Mouse (Mus musculus) neural tube, embryonic 11.5 days (tissue): ENCODE data around the gene D630003M21Rik. TPM values are rescaled to one million over a fixed set of nuclear protein-coding genes. Genes with fewer than 3 reads are reported as not detected.

Experiments used
- ATAC-seq: fragments of 200-750 bp; cut with Nextera tagmentation; 2 replicates; pipeline ENCODE4 v1.8.0; 2017; ENCODE audit warnings: moderate number of reproducible peaks, mild to moderate bottlenecking, moderate TSS enrichment, moderate library complexity; ENCODE audit not compliant: insufficient read depth, low FRiP score, low TSS enrichment
- DNase-seq: peaks from one replicate; pipeline ENCODE4 v3.0.0-alpha.2; 2015; ENCODE audit warnings: low spot score
- H3K27ac ChIP-seq: fragments of 300-500 bp; sonication (generic); 2 replicates; pipeline ENCODE4 v1.5.1; 2014; ENCODE audit warnings: low read depth, mild to moderate bottlenecking, low read length
- H3K27me3 ChIP-seq: fragments of 300-500 bp; sonication (generic); 2 replicates; pipeline ENCODE4 v1.6.1; 2014; ENCODE audit warnings: mild to moderate bottlenecking, low read length, mixed read lengths; ENCODE audit not compliant: control insufficient read depth, insufficient read depth
- H3K36me3 ChIP-seq: fragments of 300-500 bp; sonication (generic); 2 replicates; pipeline ENCODE4 v1.6.1; 2014; ENCODE audit warnings: mild to moderate bottlenecking, low read length, moderate library complexity, mixed read lengths; ENCODE audit not compliant: control insufficient read depth, insufficient read depth
- H3K4me1 ChIP-seq: fragments of 300-500 bp; sonication (generic); 2 replicates; pipeline ENCODE4 v1.6.1; 2014; ENCODE audit warnings: low read length, mixed read lengths; ENCODE audit not compliant: control insufficient read depth, insufficient read depth
- H3K4me2 ChIP-seq: fragments of 300-500 bp; sonication (generic); 2 replicates; pipeline ENCODE4 v1.6.1; 2014; ENCODE audit warnings: low read depth, mild to moderate bottlenecking, moderate library complexity
- H3K4me3 ChIP-seq: fragments of 300-500 bp; sonication (generic); 2 replicates; pipeline ENCODE4 v1.5.1; 2014; ENCODE audit warnings: low read depth, low read length
- H3K9ac ChIP-seq: fragments of 300-500 bp; sonication (generic); 2 replicates; pipeline ENCODE4 v1.6.1; 2014; ENCODE audit warnings: mild to moderate bottlenecking, low read length
- H3K9me3 ChIP-seq: fragments of 300-500 bp; sonication (generic); 2 replicates; pipeline ENCODE4 v1.6.1; 2016; ENCODE audit warnings: low read length; ENCODE audit not compliant: control insufficient read depth
- WGBS: fragments of 180-500 bp; shearing (Covaris S2); extraction: QIAGEN DNeasy Blood & Tissue Kit; methylation state at CpG from one replicate; pipeline ENCODE4 v1.1.7; 2014; 5-methylcytosine and 5-hydroxymethylcytosine counted together
- polyA plus RNA-seq: library from polyadenylated mRNA; unstranded; fragments of >200 nt; fragmentation: Nextera tagmentation; extraction: Ambion mirVana; gene quantifications from 2 replicates; pipeline ENCODE4 v1.2.1, GENCODE M21; 2014

Gene D630003M21Rik
- polyA plus RNA-seq, 1 experiment from 2014 or later = 3.6 TPM

DNA sequence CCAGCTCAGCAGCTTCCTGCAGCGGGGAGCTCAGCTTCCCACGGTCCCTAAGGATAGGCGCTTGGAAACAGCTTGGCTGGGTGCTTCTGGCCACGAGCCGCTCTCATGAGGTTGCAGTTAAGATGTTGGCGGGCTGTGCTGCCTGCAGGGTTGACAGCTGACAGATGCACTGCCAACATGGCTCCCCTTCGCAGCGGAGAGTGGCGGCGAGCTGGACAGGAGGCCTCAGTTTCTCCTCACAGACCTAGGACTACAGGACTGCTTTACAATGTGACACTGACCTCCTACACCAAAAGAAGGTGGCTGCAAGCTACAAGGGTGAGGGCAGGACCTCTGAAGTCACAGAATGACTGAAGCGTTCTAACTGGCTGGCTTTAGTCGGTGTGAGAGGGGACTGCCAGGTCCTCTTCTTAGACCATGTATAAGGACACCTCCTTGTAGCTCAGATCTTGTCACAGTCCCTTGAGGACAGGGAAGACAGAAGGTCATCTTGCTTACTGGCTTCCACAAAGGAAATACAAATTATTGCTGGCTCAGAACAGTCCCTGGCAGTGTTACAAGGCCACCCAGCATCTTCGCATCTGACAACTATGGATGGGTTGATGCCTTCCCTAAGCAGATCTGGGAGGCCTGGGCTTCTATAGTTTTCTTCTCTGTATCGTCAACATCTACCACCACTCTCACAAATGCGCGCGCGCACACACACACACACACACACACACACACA, 13.3 kb upstream of the D630003M21Rik start:
- Histone ChIP-seq H3K4me1 (no peaks in the 10 kb centered on the region), H3K4me2 (no peak overlapping the region), H3K4me3 (no peak overlapping the region), H3K27ac (no peak overlapping the region), H3K9ac (no peak overlapping the region), H3K27me3 (no peaks in the 10 kb centered on the region), H3K9me3 (no peaks in the 10 kb centered on the region), H3K36me3 (no peaks in the 10 kb centered on the region)
- DNase-seq (no peak), ATAC-seq (no peak)
- 90% methylated on average over 18 of the region's 18 CpGs for WGBS

DNA sequence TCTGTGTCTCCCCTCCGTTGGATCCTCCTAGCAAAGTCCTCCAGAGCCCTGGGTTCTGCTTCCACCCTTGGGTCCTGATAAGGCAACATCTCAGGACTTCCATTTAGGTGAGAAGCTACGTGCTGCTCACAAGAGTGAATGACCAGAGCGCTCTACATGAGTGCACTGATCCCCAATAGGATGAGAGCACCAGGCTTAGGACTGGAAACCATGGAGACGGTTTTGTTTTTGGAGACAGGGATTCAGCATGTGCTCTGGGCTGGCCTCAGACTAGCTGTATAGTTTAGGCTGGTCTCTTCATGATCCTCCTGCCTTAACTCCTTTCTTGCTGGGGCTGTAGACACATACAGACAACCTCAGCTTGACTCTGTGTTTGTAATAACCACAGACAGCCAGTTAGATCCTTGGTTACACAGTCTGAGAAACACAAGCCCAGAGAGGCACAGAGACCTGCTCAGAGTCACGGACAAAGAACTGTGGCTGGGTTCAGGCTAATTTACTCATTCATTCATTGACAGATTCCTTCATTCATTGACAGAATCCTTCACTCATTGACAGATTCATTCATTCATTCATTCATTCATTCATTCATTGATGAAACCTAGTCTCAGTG, 12.2 kb upstream of the D630003M21Rik start:
- DNase-seq = no peak
- no peaks in the 10 kb centered on the region for H3K4me1 ChIP-seq
- no peak overlapping the region for H3K4me3 ChIP-seq
- ATAC-seq = no peak
- no peak overlapping the region for H3K4me2 ChIP-seq
- no peaks in the 10 kb centered on the region for H3K9me3 ChIP-seq
- H3K36me3 ChIP-seq = no peaks in the 10 kb centered on the region
- no peak overlapping the region for H3K9ac ChIP-seq
- no peaks in the 10 kb centered on the region for H3K27me3 ChIP-seq
- no peak overlapping the region for H3K27ac ChIP-seq
- WGBS = 69% methylated on average over 5 of the region's 5 CpGs

DNA sequence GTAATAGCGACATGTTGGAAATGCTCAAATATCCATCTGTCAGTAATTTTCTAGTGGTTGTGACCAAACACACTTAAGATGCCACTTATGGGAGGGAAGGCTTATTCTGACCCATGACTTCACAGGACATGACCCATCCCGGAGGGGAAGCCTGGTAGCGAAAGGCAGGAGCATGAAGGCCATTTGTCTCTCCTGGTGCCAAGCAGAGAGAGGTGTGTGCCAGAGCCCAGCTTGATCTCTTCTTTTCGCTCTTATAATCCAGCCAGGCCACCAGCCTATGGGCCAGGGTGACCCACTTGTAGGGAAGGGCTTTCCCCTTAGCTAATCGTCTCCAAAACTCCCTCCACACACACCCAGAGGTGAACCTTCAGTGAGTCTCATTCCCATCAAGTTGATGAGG, 9.1 kb upstream of the D630003M21Rik start:
- no peak overlapping the region for H3K9ac ChIP-seq
- H3K4me1 ChIP-seq = no peaks in the 10 kb centered on the region
- DNase-seq (no peak), ATAC-seq (no peak)
- no peaks in the 10 kb centered on the region for H3K36me3 ChIP-seq
- no peak overlapping the region for H3K4me2 ChIP-seq
- no peak overlapping the region for H3K4me3 ChIP-seq
- no peaks in the 10 kb centered on the region for H3K9me3 ChIP-seq
- WGBS = 92% methylated on average over 5 of the region's 5 CpGs
- H3K27ac ChIP-seq = no peak overlapping the region
- H3K27me3 ChIP-seq = no peaks in the 10 kb centered on the region

DNA sequence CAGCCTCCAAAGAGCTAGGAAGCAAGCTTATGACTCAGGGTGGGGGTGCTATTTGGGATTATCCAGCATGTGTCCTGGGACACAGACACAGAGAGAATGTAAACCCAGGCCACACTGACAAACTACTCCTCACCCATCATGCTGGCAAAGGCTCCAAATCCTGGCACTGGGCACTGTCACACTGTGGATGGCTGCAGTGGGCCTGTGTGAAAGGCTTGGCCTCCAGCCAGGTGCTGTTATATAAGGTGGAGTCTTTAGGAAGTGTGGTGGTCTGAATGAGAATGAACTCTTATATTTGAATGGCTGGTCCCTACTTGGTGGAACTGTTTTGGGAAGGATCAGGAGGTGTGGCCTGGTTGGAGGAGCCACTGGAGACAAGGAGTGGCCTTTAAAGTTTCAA, 7.7 kb upstream of the D630003M21Rik start:
- ATAC-seq = no peak
- Histone ChIP-seq H3K4me2 (no peak overlapping the region), H3K9ac (no peak overlapping the region), H3K36me3 (no peaks in the 10 kb centered on the region), H3K9me3 (no peaks in the 10 kb centered on the region), H3K4me3 (no peak overlapping the region), H3K27ac (no peak overlapping the region), H3K4me1 (no peaks in the 10 kb centered on the region), H3K27me3 (no peaks in the 10 kb centered on the region)
- DNase-seq = no peak

DNA sequence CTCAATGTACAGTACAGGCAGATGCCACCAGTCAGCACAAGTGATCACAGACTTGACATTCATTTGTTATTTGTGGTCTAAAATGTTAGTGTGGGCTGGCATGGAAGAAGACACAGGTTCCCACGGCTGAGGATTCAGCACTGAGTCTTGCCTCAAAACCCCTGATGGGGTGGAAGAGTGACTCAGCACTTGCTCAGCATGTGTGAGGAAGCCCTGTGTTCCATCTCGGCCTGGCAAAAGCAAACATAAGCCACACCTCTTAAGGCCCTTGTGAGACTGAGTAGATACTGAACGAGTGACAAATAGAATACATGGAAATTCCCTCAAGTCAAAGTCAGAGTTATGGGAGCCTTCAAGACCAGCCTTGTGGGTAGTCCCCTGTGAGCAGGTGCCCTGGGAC, 4.1 kb upstream of the D630003M21Rik start:
- Histone ChIP-seq H3K36me3 (no peaks in the 10 kb centered on the region), H3K9me3 (no peaks in the 10 kb centered on the region), H3K27me3 (0 out of 2 replicates have a peak, but pooled peaks cover 2% of the 10 kb centered on the region), H3K4me2 (no peak overlapping the region), H3K4me3 (no peak overlapping the region), H3K27ac (no peak overlapping the region), H3K4me1 (peaks cover 7% of the 10 kb centered on the region; the same call in 1 of the 2 replicates), H3K9ac (no peak overlapping the region)
- ATAC-seq = no peak
- WGBS = 83% methylated on average over 3 of the region's 3 CpGs
- DNase-seq = no peak

DNA sequence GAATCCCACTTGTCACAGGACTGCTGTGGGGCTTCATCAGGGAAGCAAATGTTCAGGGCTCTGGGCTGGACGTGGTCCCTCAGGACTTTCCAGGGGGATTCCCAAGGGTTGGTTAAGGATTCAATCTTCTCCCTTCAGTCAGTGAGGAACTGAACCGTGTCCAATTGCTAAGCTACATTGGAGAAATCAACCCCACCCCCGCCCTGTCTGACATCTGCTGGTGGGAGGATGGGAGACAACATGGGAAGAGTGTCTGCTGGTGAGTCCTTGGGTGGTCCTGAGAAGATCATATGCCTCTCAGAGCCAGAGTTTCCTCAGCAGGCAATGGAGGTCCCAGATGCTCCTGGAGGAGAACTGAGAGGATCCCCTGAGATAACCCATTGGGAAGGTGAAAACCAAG, 3.4 kb upstream of the D630003M21Rik start:
- WGBS = 62% methylated on average over 3 of the region's 3 CpGs
- peaks cover 7% of the 10 kb centered on the region; the same call in 1 of the 2 replicates for H3K4me1 ChIP-seq
- no peak overlapping the region for H3K27ac ChIP-seq

DNA sequence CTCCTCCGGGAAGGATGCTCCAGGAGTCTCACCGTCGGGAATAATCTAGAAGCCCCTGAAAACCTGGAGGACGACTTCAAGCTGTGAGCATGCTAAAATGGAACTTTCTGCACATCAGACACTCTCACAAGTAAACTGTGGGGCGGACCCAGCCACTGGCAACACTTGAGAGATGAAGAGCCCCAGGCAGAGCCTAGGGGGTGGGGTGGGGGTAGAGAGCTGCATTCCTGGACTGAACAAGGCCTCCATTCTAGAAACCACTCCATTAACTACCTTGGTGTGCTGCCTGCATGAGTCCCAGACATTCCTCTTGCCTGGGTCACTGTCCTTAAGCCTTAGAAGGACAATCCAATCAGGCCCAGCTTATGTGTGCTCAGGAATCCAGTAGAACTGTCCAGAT, 2.0 kb upstream of the D630003M21Rik start:
- Histone ChIP-seq H3K4me1 (peaks cover 7% of the 10 kb centered on the region; the same call in 1 of the 2 replicates), H3K4me3 (no peak overlapping the region), H3K36me3 (no peaks in the 10 kb centered on the region), H3K9ac (no peak overlapping the region), H3K27me3 (0 out of 2 replicates have a peak, but pooled peaks cover 2% of the 10 kb centered on the region), H3K27ac (no peak overlapping the region), H3K9me3 (no peaks in the 10 kb centered on the region), H3K4me2 (no peak overlapping the region)
- WGBS = 40% methylated on average over 5 of the region's 5 CpGs
- ATAC-seq (no peak), DNase-seq (no peak)

More for the DNA sequence above, 3.4 kb upstream of the D630003M21Rik start:
- ATAC-seq (no peak), DNase-seq (no peak)
- 0 out of 2 replicates have a peak, but pooled peaks cover 2% of the 10 kb centered on the region for H3K27me3 ChIP-seq
- no peaks in the 10 kb centered on the region for H3K9me3 ChIP-seq
- no peaks in the 10 kb centered on the region for H3K36me3 ChIP-seq
- no peak overlapping the region for H3K9ac ChIP-seq
- no peak overlapping the region for H3K4me2 ChIP-seq
- no peak overlapping the region for H3K4me3 ChIP-seq

DNA sequence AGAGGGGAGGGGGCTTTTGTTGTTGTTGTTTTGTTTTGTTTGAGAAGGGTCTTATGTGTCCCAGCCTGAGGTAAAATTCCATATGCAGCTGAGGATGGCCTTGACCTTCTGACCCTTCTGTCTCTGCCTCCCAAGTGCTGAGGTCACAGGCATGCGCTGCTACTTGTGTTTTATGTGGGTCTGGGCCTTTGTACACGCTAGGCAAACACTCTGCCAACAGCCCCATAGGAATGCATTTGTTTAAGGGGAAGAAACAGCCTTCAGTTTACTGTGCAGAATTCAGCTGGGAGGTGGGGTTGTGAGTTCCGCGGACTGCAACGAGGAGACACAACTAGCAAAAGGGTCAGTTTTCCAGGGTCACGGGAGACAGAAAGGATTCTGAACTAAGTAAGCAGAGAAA, 1.6 kb upstream of the D630003M21Rik start:
- H3K9me3 ChIP-seq = no peaks in the 10 kb centered on the region
- ATAC-seq (no peak), DNase-seq (no peak)
- WGBS = 41% methylated on average over 6 of the region's 6 CpGs
- no peak overlapping the region for H3K4me2 ChIP-seq
- peaks cover 7% of the 10 kb centered on the region; the same call in 1 of the 2 replicates for H3K4me1 ChIP-seq
- H3K27me3 ChIP-seq = 0 out of 2 replicates have a peak, but pooled peaks cover 2% of the 10 kb centered on the region
- no peak overlapping the region for H3K4me3 ChIP-seq
- no peaks in the 10 kb centered on the region for H3K36me3 ChIP-seq
- no peak overlapping the region for H3K9ac ChIP-seq
- H3K27ac ChIP-seq = no peak overlapping the region

DNA sequence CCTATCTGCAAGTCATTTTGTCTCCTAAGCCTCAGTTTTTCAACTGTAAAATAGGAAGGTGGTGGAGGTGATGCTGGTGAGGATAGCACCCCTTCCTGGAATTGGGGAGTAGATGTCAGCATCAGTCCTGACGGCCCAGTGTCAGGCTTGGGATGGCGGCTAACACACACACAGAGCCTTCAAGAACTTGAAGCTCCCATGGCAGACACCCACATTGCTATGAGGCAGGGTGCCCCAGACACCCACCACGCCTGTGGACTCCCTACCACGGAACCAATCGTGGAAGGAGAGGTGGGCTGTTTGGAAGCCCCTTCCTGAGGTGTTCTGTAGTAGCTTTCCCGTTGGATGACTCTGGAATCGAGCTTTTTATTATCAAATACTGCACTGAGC, 476 bp upstream of the D630003M21Rik start:
- no peaks in the 10 kb centered on the region for H3K9me3 ChIP-seq
- H3K27me3 ChIP-seq = 0 out of 2 replicates have a peak, but pooled peaks cover 2% of the 10 kb centered on the region
- peak overlapping the region; percentile 90 for H3K4me2 ChIP-seq
- peak overlapping the region; percentile 67 for H3K9ac ChIP-seq
- WGBS = 30% methylated on average over 7 of the region's 7 CpGs
- H3K4me3 ChIP-seq = peak overlapping the region; percentile 44
- DNase-seq (no peak), ATAC-seq (peak; percentile 18; the same call in 1 of the 2 replicates)
- 0 out of 2 replicates have a peak overlapping the region, but pooled peaks have one; percentile 39 for H3K27ac ChIP-seq
- H3K36me3 ChIP-seq = no peaks in the 10 kb centered on the region
- peaks cover 7% of the 10 kb centered on the region; the same call in 1 of the 2 replicates for H3K4me1 ChIP-seq
